Mouse (Mus musculus): ENCODE measurements around the gene Limch1. TPM values are rescaled to one million over a fixed set of nuclear protein-coding genes. Genes with fewer than 3 reads are reported as not detected.

The Limch1 gene
- polyA plus RNA-seq, 1 experiment from 2014 or later, result 6.7 TPM

GRCm38 (mm10) chr5:66988926-66989325, 243.3 kb downstream of the Limch1 start:
- no peak overlapping the region for H3K4me2 ChIP-seq (replicated peaks; ENCODE audit: low read depth)
- no peaks in the 10 kb centered on the region for H3K36me3 ChIP-seq (ENCODE audit: control insufficient read depth, insufficient read depth)
- peak; percentile 51 for TF ChIP-seq CTCF (IDR thresholded peaks at IDR 0.05; ENCODE audit: low read depth)
- ATAC-seq, result no peak
- H3K4me3 ChIP-seq (ENCODE audit: low read depth, low read length), result no peak overlapping the region
- H3K27ac ChIP-seq (ENCODE audit: low read depth, low read length), result no peak overlapping the region
- H3K27me3 ChIP-seq (replicated peaks; ENCODE audit: control insufficient read depth, insufficient read depth, low read length), result no peaks in the 10 kb centered on the region
- no peaks in the 10 kb centered on the region for H3K9me3 ChIP-seq (ENCODE audit: control insufficient read depth)
- no peak overlapping the region for H3K9ac ChIP-seq (ENCODE audit: low read depth, low read length)
- WGBS, result 71% methylated on average over 4 of the region's 4 CpGs
- H3K4me1 ChIP-seq (replicated peaks; ENCODE audit: control insufficient read depth, insufficient read depth, low read length), result no peaks in the 10 kb centered on the region

- no peak overlapping the region for H3K27ac ChIP-seq (ENCODE audit: low read depth, low read length)
- ATAC-seq, result no peak
- no peak overlapping the region for H3K4me3 ChIP-seq (ENCODE audit: low read depth, low read length)
- H3K4me1 ChIP-seq (replicated peaks; ENCODE audit: control insufficient read depth, insufficient read depth, low read length), result no peaks in the 10 kb centered on the region
- 74% methylated on average over 7 of the region's 7 CpGs for WGBS
- H3K4me2 ChIP-seq (replicated peaks; ENCODE audit: low read depth), result no peak overlapping the region
- H3K9ac ChIP-seq (ENCODE audit: low read depth, low read length), result no peak overlapping the region
- H3K36me3 ChIP-seq (ENCODE audit: control insufficient read depth, insufficient read depth), result no peaks in the 10 kb centered on the region
- H3K9me3 ChIP-seq (ENCODE audit: control insufficient read depth), result no peaks in the 10 kb centered on the region
- TF ChIP-seq CTCF (IDR thresholded peaks at IDR 0.05; ENCODE audit: low read depth), result no peak
- H3K27me3 ChIP-seq (replicated peaks; ENCODE audit: control insufficient read depth, insufficient read depth, low read length), result no peaks in the 10 kb centered on the region
Measured at GRCm38 (mm10) chr5:66989531-66989930, 243.9 kb downstream of the Limch1 start.

GRCm38 (mm10) chr5:66992401-66992800, 246.8 kb downstream of the Limch1 start:
- Histone ChIP-seq H3K9ac (ENCODE audit: low read depth, low read length) (no peak overlapping the region), H3K9me3 (ENCODE audit: control insufficient read depth) (no peaks in the 10 kb centered on the region), H3K4me3 (ENCODE audit: low read depth, low read length) (no peak overlapping the region), H3K27me3 (replicated peaks; ENCODE audit: control insufficient read depth, insufficient read depth, low read length) (peaks cover 7% of the 10 kb centered on the region; the same call in 1 of the 2 replicates), H3K27ac (ENCODE audit: low read depth, low read length) (no peak overlapping the region), H3K4me2 (replicated peaks; ENCODE audit: low read depth) (no peak overlapping the region), H3K4me1 (replicated peaks; ENCODE audit: control insufficient read depth, insufficient read depth, low read length) (no peaks in the 10 kb centered on the region), H3K36me3 (ENCODE audit: control insufficient read depth, insufficient read depth) (no peaks in the 10 kb centered on the region)
- ATAC-seq, result no peak
- WGBS, result 90% methylated on average over 7 of the region's 7 CpGs
- no peak for TF ChIP-seq CTCF (IDR thresholded peaks at IDR 0.05; ENCODE audit: low read depth)

- Histone ChIP-seq H3K36me3 (ENCODE audit: control insufficient read depth, insufficient read depth) (no peaks in the 10 kb centered on the region), H3K27ac (ENCODE audit: low read depth, low read length) (no peak overlapping the region)
- 87% methylated on average over 11 of the region's 11 CpGs for WGBS
Measured at GRCm38 (mm10) chr5:66993076-66993475, 247.4 kb downstream of the Limch1 start.

GRCm38 (mm10) chr5:66996124-66996523, 250.5 kb downstream of the Limch1 start:
- Histone ChIP-seq H3K27me3 (replicated peaks; ENCODE audit: control insufficient read depth, insufficient read depth, low read length) (peaks cover 7% of the 10 kb centered on the region; the same call in 1 of the 2 replicates), H3K36me3 (ENCODE audit: control insufficient read depth, insufficient read depth) (no peaks in the 10 kb centered on the region), H3K27ac (ENCODE audit: low read depth, low read length) (no peak overlapping the region), H3K9ac (ENCODE audit: low read depth, low read length) (no peak overlapping the region), H3K4me2 (replicated peaks; ENCODE audit: low read depth) (no peak overlapping the region), H3K9me3 (ENCODE audit: control insufficient read depth) (no peaks in the 10 kb centered on the region), H3K4me1 (replicated peaks; ENCODE audit: control insufficient read depth, insufficient read depth, low read length) (no peaks in the 10 kb centered on the region), H3K4me3 (ENCODE audit: low read depth, low read length) (no peak overlapping the region)
- WGBS, result 53% methylated on average over 3 of the region's 3 CpGs
- ATAC-seq, result no peak
- no peak for TF ChIP-seq CTCF (IDR thresholded peaks at IDR 0.05; ENCODE audit: low read depth)

More at GRCm38 (mm10) chr5:66993076-66993475, 247.4 kb downstream of the Limch1 start:
- TF ChIP-seq CTCF (IDR thresholded peaks at IDR 0.05; ENCODE audit: low read depth), result no peak
- Histone ChIP-seq H3K27me3 (replicated peaks; ENCODE audit: control insufficient read depth, insufficient read depth, low read length) (peaks cover 7% of the 10 kb centered on the region; the same call in 1 of the 2 replicates), H3K9ac (ENCODE audit: low read depth, low read length) (no peak overlapping the region), H3K9me3 (ENCODE audit: control insufficient read depth) (no peaks in the 10 kb centered on the region), H3K4me1 (replicated peaks; ENCODE audit: control insufficient read depth, insufficient read depth, low read length) (no peaks in the 10 kb centered on the region), H3K4me3 (ENCODE audit: low read depth, low read length) (no peak overlapping the region), H3K4me2 (replicated peaks; ENCODE audit: low read depth) (no peak overlapping the region)
- ATAC-seq, result no peak

GRCm38 (mm10) chr5:66996886-66997599, 251.4 kb downstream of the Limch1 start:
- Histone ChIP-seq H3K9ac (ENCODE audit: low read depth, low read length) (no peak overlapping the region), H3K4me3 (ENCODE audit: low read depth, low read length) (peak overlapping the region; percentile 28), H3K4me2 (replicated peaks; ENCODE audit: low read depth) (peak overlapping the region; percentile 66), H3K27ac (ENCODE audit: low read depth, low read length) (no peak overlapping the region), H3K4me1 (replicated peaks; ENCODE audit: control insufficient read depth, insufficient read depth, low read length) (no peaks in the 10 kb centered on the region), H3K36me3 (ENCODE audit: control insufficient read depth, insufficient read depth) (no peaks in the 10 kb centered on the region), H3K27me3 (replicated peaks; ENCODE audit: control insufficient read depth, insufficient read depth, low read length) (peaks cover 7% of the 10 kb centered on the region; the same call in 1 of the 2 replicates), H3K9me3 (ENCODE audit: control insufficient read depth) (no peaks in the 10 kb centered on the region)
- ATAC-seq, result peak; percentile 43; the same call in 1 of the 2 replicates
- WGBS, result 8% methylated on average over 33 of the region's 33 CpGs
- peak; percentile 90 for TF ChIP-seq CTCF (IDR thresholded peaks at IDR 0.05; ENCODE audit: low read depth)

Data from intestine, postnatal 0 days (tissue).